Mouse (Mus musculus): ENCODE measurements at regions not wholly inside any gene's neighbourhood (a gene's known extent, or its start where the extent isn't known, plus 50 kb on each side); places are given as distances from the start of the nearest gene placed in this dataset.

DNA sequence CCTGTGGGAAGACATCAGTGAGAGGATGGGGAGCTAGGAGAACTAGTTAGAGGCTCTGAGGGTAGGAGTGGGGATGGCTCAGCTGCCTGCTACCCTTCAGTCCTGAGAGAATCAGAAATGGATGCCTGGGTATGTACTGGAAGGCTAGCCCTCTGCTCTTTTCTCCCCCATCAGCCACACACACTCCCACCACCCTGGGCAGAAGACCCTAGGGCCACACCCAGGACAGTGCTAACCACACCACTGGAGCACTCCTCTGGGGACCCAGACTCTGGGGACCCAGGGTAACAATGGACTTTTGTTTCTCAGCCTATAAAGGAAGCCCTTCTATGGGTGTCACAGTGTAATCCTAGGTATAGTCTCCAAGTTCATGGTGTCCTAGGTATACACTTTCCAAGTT lies 67.0 kb downstream of the Vcpkmt start:
- TF ChIP-seq CTCF (IDR thresholded peaks at IDR 0.05; ENCODE audit: low read depth, low read length) (no peak), GATA1 (IDR thresholded peaks at IDR 0.05; ENCODE audit: borderline replicate concordance, low read length) (no peak)

All from G1E (cell line).